Mouse (Mus musculus) CH12.LX (cell line): ENCODE measurements around the gene Pnisr. TPM values are rescaled to one million over a fixed set of nuclear protein-coding genes. Genes with fewer than 3 reads are reported as not detected.
A peak's percentile ranks its signal among the peaks of the same experiment; 100 is the strongest.

Source experiments
- DNase-seq: peaks from one replicate; pipeline ENCODE4 v3.0.0-alpha.2; 2013; ENCODE audit errors: extremely low read depth
- H3K27ac ChIP-seq: 2 replicates; pipeline ENCODE4 v1.5.1; 2012; ENCODE audit warnings: low read depth, mild to moderate bottlenecking, control low read depth, moderate library complexity; ENCODE audit not compliant: insufficient read depth
- H3K27me3 ChIP-seq: replicated peaks from 2 replicates; pipeline ENCODE3; 2012; ENCODE audit warnings: inconsistent platforms
- H3K36me3 ChIP-seq, 2 experiments: replicated peaks in 1 of 2; 2 replicates each; pipeline versions ENCODE3 to v1.6.1; 2012; ENCODE audit warnings: inconsistent platforms in 1 of 2, low read length in 1 of 2, mild to moderate bottlenecking in 1 of 2, mixed read lengths in 1 of 2, moderate library complexity in 1 of 2; ENCODE audit not compliant: control insufficient read depth in 1 of 2, insufficient read depth in 1 of 2
- H3K4me1 ChIP-seq, 2 experiments: 2 replicates each; pipeline ENCODE4 v1.6.1; 2012; ENCODE audit warnings: inconsistent platforms in 1 of 2, moderate library complexity in 1 of 2; ENCODE audit not compliant: insufficient read depth in 2 of 2, control insufficient read depth in 1 of 2
- H3K4me2 ChIP-seq: 2 replicates; pipeline ENCODE4 v1.6.1; 2012; ENCODE audit warnings: low read depth, mild to moderate bottlenecking, control low read depth; ENCODE audit not compliant: poor library complexity, insufficient read depth, severe bottlenecking
- H3K4me3 ChIP-seq, 3 experiments: fragments of 150-350 bp in 1 of 3; sonication (generic) in 1 of 3; replicated peaks in 1 of 3; 2 replicates each; pipeline versions ENCODE3 to v1.5.1; 2011 to 2012; ENCODE audit warnings: low read depth in 2 of 3, low read length in 2 of 3, mild to moderate bottlenecking in 2 of 3, moderate library complexity in 2 of 3, control low read depth in 1 of 3, improper control_type of control experiment in 1 of 3, inconsistent platforms in 1 of 3, mixed read lengths in 1 of 3; ENCODE audit not compliant: poor library complexity in 1 of 3
- H3K79me2 ChIP-seq: replicated peaks from 2 replicates; pipeline ENCODE4 v1.6.1; 2012; ENCODE audit warnings: mild to moderate bottlenecking, moderate library complexity; ENCODE audit not compliant: control insufficient read depth, poor library complexity, insufficient read depth, severe bottlenecking; ENCODE audit errors: extremely low read depth
- H3K9ac ChIP-seq: 2 replicates; pipeline ENCODE4 v1.6.1; 2012; ENCODE audit warnings: low read depth, mild to moderate bottlenecking, control low read depth, moderate library complexity; ENCODE audit not compliant: insufficient read depth
- H3K9me3 ChIP-seq: replicated peaks from 2 replicates; pipeline ENCODE3; 2012; ENCODE audit warnings: low read length, inconsistent platforms, mixed read lengths
- CHD1 ChIP-seq: IDR thresholded peaks from 2 replicates; pipeline ENCODE4 v1.6.1; 2012; ENCODE audit warnings: low read depth, low read length, improper control_type of control experiment, inconsistent platforms
- E2F4 ChIP-seq: IDR thresholded peaks from 2 replicates; pipeline ENCODE4 v1.6.1; 2011; ENCODE audit warnings: low read depth, low read length, improper control_type of control experiment; ENCODE audit not compliant: insufficient replicate concordance
- ELF1 ChIP-seq: IDR thresholded peaks from 2 replicates; pipeline ENCODE4 v1.6.1; 2014; ENCODE audit warnings: low read depth, mild to moderate bottlenecking, inconsistent platforms, low read length, improper control_type of control experiment
- EP300 ChIP-seq: IDR thresholded peaks from 2 replicates; pipeline ENCODE4 v1.6.1; 2011; ENCODE audit warnings: low read length, improper control_type of control experiment
- GABPA ChIP-seq: IDR thresholded peaks from 2 replicates; pipeline ENCODE4 v1.6.1; 2012; ENCODE audit warnings: low read depth, low read length, improper control_type of control experiment, inconsistent platforms; ENCODE audit not compliant: insufficient replicate concordance
- HCFC1 ChIP-seq: IDR thresholded peaks from 2 replicates; pipeline ENCODE4 v1.6.1; 2012; ENCODE audit warnings: low read depth, mild to moderate bottlenecking, inconsistent platforms, low read length, improper control_type of control experiment
- KAT2A ChIP-seq: IDR thresholded peaks from 2 replicates; pipeline ENCODE4 v1.6.1; 2012; ENCODE audit warnings: low read length, improper control_type of control experiment, inconsistent platforms; ENCODE audit not compliant: insufficient replicate concordance
- MAZ ChIP-seq: IDR thresholded peaks from 2 replicates; pipeline ENCODE4 v1.6.1; 2012; ENCODE audit warnings: low read depth, mild to moderate bottlenecking, inconsistent platforms, low read length, improper control_type of control experiment, moderate library complexity
- MXI1 ChIP-seq: IDR thresholded peaks from 2 replicates; pipeline ENCODE4 v1.6.1; 2011; ENCODE audit warnings: mild to moderate bottlenecking, low read depth, low read length, improper control_type of control experiment
- NELFE ChIP-seq: IDR thresholded peaks from 2 replicates; pipeline ENCODE4 v1.6.1; 2011; ENCODE audit warnings: low read depth, low read length, improper control_type of control experiment
- NRF1 ChIP-seq: IDR thresholded peaks from 2 replicates; pipeline ENCODE4 v1.6.1; 2014; ENCODE audit warnings: low read depth, mild to moderate bottlenecking, inconsistent platforms, low read length, improper control_type of control experiment, moderate library complexity
- POLR2A ChIP-seq: IDR thresholded peaks from 2 replicates; pipeline ENCODE4 v1.6.1; 2011; ENCODE audit warnings: low read depth, mild to moderate bottlenecking, improper control_type of control experiment, low read length
- RCOR1 ChIP-seq: conservative IDR thresholded peaks from 2 replicates; pipeline ENCODE4 v1.6.1; 2012; ENCODE audit warnings: low read depth, mild to moderate bottlenecking, inconsistent platforms, low read length, improper control_type of control experiment
- SMC3 ChIP-seq: IDR thresholded peaks from 2 replicates; pipeline ENCODE4 v1.6.1; 2011; ENCODE audit warnings: low read depth, low read length, improper control_type of control experiment
- TBP ChIP-seq: conservative IDR thresholded peaks from 2 replicates; pipeline ENCODE4 v1.6.1; 2011; ENCODE audit warnings: low read depth, low read length, improper control_type of control experiment
- USF1 ChIP-seq: IDR thresholded peaks from 2 replicates; pipeline ENCODE4 v1.6.1; 2014; ENCODE audit warnings: low read depth, mild to moderate bottlenecking, inconsistent platforms, low read length, improper control_type of control experiment
- ZC3H11A ChIP-seq: IDR thresholded peaks from 2 replicates; pipeline ENCODE4 v1.6.1; 2012; ENCODE audit warnings: low read depth, mild to moderate bottlenecking, inconsistent platforms, low read length, improper control_type of control experiment
- ZNF384 ChIP-seq: IDR thresholded peaks from 2 replicates; pipeline ENCODE4 v1.6.1; 2012; ENCODE audit warnings: low read depth, low read length, improper control_type of control experiment, inconsistent platforms
- dilution Hi-C: fragments of 300-500 bp; cut with MboI; formaldehyde crosslinking; loops from 2 replicates; pipeline ENCODE4 v1.14.3; 2020; ENCODE audit warnings: low sequenced_read_pairs; ENCODE audit not compliant: extremely low pct_unique_long_range_greater_than_20kb, extremely low pct_ligation_motif_present
- in situ Hi-C: fragments of 300-500 bp; cut with MboI; formaldehyde crosslinking; loops from 3 replicates; pipeline ENCODE4 v1.14.3; 2019; ENCODE audit warnings: low sequenced_read_pairs, low pct_ligation_motif_present, low pct_unique_long_range_greater_than_20kb, mixed read lengths
- polyA plus RNA-seq: library from polyadenylated mRNA; unstranded; fragments of >175 nt; gene quantifications from 2 replicates; pipeline ENCODE4 v1.2.1, GENCODE M21; 2012; ENCODE audit warnings: low read depth; ENCODE audit not compliant: insufficient read length
- total RNA-seq, 2 experiments: library from RNA; depleted of rRNA; stranded (reverse); fragments of 300-350 nt in 1 of 2; fragments of >200 nt in 1 of 2; gene quantifications; 2 replicates each; pipeline ENCODE4 v1.2.3; 2012 to 2014

Pnisr gene
- total and polyA plus RNA-seq, 3 experiments: 32.9 to 95.2 (median 51.3) TPM

- H3K4me1 ChIP-seq: peaks cover 6 to 40% of the 10 kb centered on the region in 2 experiments
- peak; percentile 96 for TF ChIP-seq NRF1
- no peak for TF ChIP-seq CHD1
- peak; percentile 7; the same call in 1 of the 2 replicates for TF ChIP-seq POLR2A
- H3K27me3 ChIP-seq: no peaks in the 10 kb centered on the region
- dilution Hi-C loops (no loop called here), in situ Hi-C loops (loop anchor here (10.0 kb wide), 1 partner anchor 107 kb away; no protein-coding TSS in a partner anchor)
- peaks cover 0 to 15% of the 10 kb centered on the region in 2 experiments for H3K36me3 ChIP-seq
- peak overlapping the region; percentile 97 for H3K27ac ChIP-seq
- H3K79me2 ChIP-seq: peaks cover 39% of the 10 kb centered on the region
- H3K9ac ChIP-seq: peak overlapping the region; percentile 93
- H3K4me3 ChIP-seq: peak overlapping the region; percentile 83 to 94 (median 92)
- no peak overlapping the region for H3K4me2 ChIP-seq
- no peaks in the 10 kb centered on the region for H3K9me3 ChIP-seq
- peak; percentile 89 for DNase-seq
Measured at GRCm38 (mm10) chr4:21848287-21848630, 876 bp downstream of the Pnisr start.

- H3K9ac ChIP-seq: no peak overlapping the region
- peaks cover 47 to 83% of the 10 kb centered on the region in 2 experiments for H3K36me3 ChIP-seq
- DNase-seq: no peak
- H3K79me2 ChIP-seq: peaks cover 47% of the 10 kb centered on the region
- H3K4me1 ChIP-seq: peaks cover 0 to 7% of the 10 kb centered on the region in 2 experiments; a peak in 1 of 4 replicates
- dilution Hi-C loops: no loop called here
- in situ Hi-C loops: no loop called here
- no peak overlapping the region for H3K4me3 ChIP-seq
- TF ChIP-seq TBP (no peak), EP300 (no peak), MXI1 (no peak), HCFC1 (no peak), RCOR1 (no peak), GABPA (no peak), USF1 (no peak), POLR2A (no peak), ELF1 (no peak)
- TF ChIP-seq, all 38 proteins: peak for 0
- H3K27ac ChIP-seq: no peak overlapping the region
- no peak overlapping the region for H3K4me2 ChIP-seq
- no peaks in the 10 kb centered on the region for H3K9me3 ChIP-seq
- no peaks in the 10 kb centered on the region for H3K27me3 ChIP-seq
Measured at GRCm38 (mm10) chr4:21857481-21857880, 10.1 kb downstream of the Pnisr start.

DNA sequence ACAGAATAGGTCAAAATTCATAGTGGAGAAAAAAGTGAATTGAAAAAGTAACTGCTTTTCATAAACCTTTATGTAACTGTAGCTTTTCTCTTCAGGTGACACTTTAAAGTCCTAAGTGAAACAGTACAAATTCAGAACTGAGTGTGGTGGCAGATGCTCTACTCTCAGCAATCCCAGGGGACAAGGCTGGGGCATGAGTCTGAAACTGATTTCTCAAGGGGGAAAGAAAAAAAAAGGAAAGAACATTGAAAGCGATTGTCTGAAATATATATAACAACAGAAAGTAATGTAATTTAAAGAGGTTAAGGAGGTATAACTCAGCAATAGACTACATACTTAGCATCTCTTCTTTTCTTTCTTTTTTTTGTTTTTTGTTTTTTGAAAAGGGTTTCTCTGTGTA, 17.8 kb downstream of the Pnisr start:
- Histone ChIP-seq H3K27ac (no peak overlapping the region), H3K36me3 (peaks cover 47 to 68% of the 10 kb centered on the region in 2 experiments), H3K4me1 (peaks cover 0 to 12% of the 10 kb centered on the region in 2 experiments; a peak in 2 of 4 replicates), H3K9me3 (no peaks in the 10 kb centered on the region), H3K4me2 (no peak overlapping the region), H3K79me2 (peaks cover 12% of the 10 kb centered on the region), H3K27me3 (no peaks in the 10 kb centered on the region), H3K4me3 (no peak overlapping the region), H3K9ac (no peak overlapping the region)
- in situ Hi-C loops: no loop called here
- dilution Hi-C loops: no loop called here
- TF ChIP-seq E2F4 (no peak), SMC3 (no peak), POLR2A (no peak), ZNF384 (peak; percentile 88), NELFE (no peak), ZC3H11A (no peak), KAT2A (0 out of 2 replicates have a peak, but pooled peaks have one; percentile 19), MAZ (no peak)
- DNase-seq: peak; percentile 66
